Mouse (Mus musculus) CH12.LX (cell line): Measurements from ENCODE around the gene Lef1. TPM values are rescaled to one million over a fixed set of nuclear protein-coding genes. Genes with fewer than 3 reads are reported as not detected.
A peak's percentile ranks its signal among the peaks of the same experiment; 100 is the strongest.

Experiments
- DNase-seq: peaks from one replicate; pipeline ENCODE4 v3.0.0-alpha.2; 2013; ENCODE audit errors: extremely low read depth
- H3K27ac ChIP-seq: 2 replicates; pipeline ENCODE4 v1.5.1; 2012; ENCODE audit warnings: low read depth, mild to moderate bottlenecking, control low read depth, moderate library complexity; ENCODE audit not compliant: insufficient read depth
- H3K27me3 ChIP-seq: replicated peaks from 2 replicates; pipeline ENCODE3; 2012; ENCODE audit warnings: inconsistent platforms
- H3K36me3 ChIP-seq, 2 experiments: replicated peaks in 1 of 2; 2 replicates each; pipeline versions ENCODE3 to v1.6.1; 2012; ENCODE audit warnings: inconsistent platforms in 1 of 2, low read length in 1 of 2, mild to moderate bottlenecking in 1 of 2, mixed read lengths in 1 of 2, moderate library complexity in 1 of 2; ENCODE audit not compliant: control insufficient read depth in 1 of 2, insufficient read depth in 1 of 2
- H3K4me1 ChIP-seq, 2 experiments: 2 replicates each; pipeline ENCODE4 v1.6.1; 2012; ENCODE audit warnings: inconsistent platforms in 1 of 2, moderate library complexity in 1 of 2; ENCODE audit not compliant: insufficient read depth in 2 of 2, control insufficient read depth in 1 of 2
- H3K4me2 ChIP-seq: 2 replicates; pipeline ENCODE4 v1.6.1; 2012; ENCODE audit warnings: low read depth, mild to moderate bottlenecking, control low read depth; ENCODE audit not compliant: poor library complexity, insufficient read depth, severe bottlenecking
- H3K4me3 ChIP-seq, 3 experiments: fragments of 150-350 bp in 1 of 3; sonication (generic) in 1 of 3; replicated peaks in 1 of 3; 2 replicates each; pipeline versions ENCODE3 to v1.5.1; 2011 to 2012; ENCODE audit warnings: low read depth in 2 of 3, low read length in 2 of 3, mild to moderate bottlenecking in 2 of 3, moderate library complexity in 2 of 3, control low read depth in 1 of 3, improper control_type of control experiment in 1 of 3, inconsistent platforms in 1 of 3, mixed read lengths in 1 of 3; ENCODE audit not compliant: poor library complexity in 1 of 3
- H3K79me2 ChIP-seq: replicated peaks from 2 replicates; pipeline ENCODE4 v1.6.1; 2012; ENCODE audit warnings: mild to moderate bottlenecking, moderate library complexity; ENCODE audit not compliant: control insufficient read depth, poor library complexity, insufficient read depth, severe bottlenecking; ENCODE audit errors: extremely low read depth
- H3K9ac ChIP-seq: 2 replicates; pipeline ENCODE4 v1.6.1; 2012; ENCODE audit warnings: low read depth, mild to moderate bottlenecking, control low read depth, moderate library complexity; ENCODE audit not compliant: insufficient read depth
- H3K9me3 ChIP-seq: replicated peaks from 2 replicates; pipeline ENCODE3; 2012; ENCODE audit warnings: low read length, inconsistent platforms, mixed read lengths
- BHLHE40 ChIP-seq: IDR thresholded peaks from 2 replicates; pipeline ENCODE4 v1.6.1; 2011; ENCODE audit warnings: mild to moderate bottlenecking, low read depth, low read length, improper control_type of control experiment
- CHD1 ChIP-seq: IDR thresholded peaks from 2 replicates; pipeline ENCODE4 v1.6.1; 2012; ENCODE audit warnings: low read depth, low read length, improper control_type of control experiment, inconsistent platforms
- CHD2 ChIP-seq: IDR thresholded peaks from 2 replicates; pipeline ENCODE4 v1.6.1; 2011; ENCODE audit warnings: low read length, improper control_type of control experiment
- CTCF ChIP-seq, 2 experiments: IDR thresholded peaks in 1 of 2; conservative IDR thresholded peaks in 1 of 2; 2 replicates each; pipeline ENCODE4 v1.5.1; 2011 to 2012; ENCODE audit warnings: low read depth in 2 of 2, low read length in 2 of 2, improper control_type of control experiment in 1 of 2, inconsistent platforms in 1 of 2, mild to moderate bottlenecking in 1 of 2, moderate library complexity in 1 of 2
- E2F4 ChIP-seq: IDR thresholded peaks from 2 replicates; pipeline ENCODE4 v1.6.1; 2011; ENCODE audit warnings: low read depth, low read length, improper control_type of control experiment; ENCODE audit not compliant: insufficient replicate concordance
- EP300 ChIP-seq: IDR thresholded peaks from 2 replicates; pipeline ENCODE4 v1.6.1; 2011; ENCODE audit warnings: low read length, improper control_type of control experiment
- KAT2A ChIP-seq: IDR thresholded peaks from 2 replicates; pipeline ENCODE4 v1.6.1; 2012; ENCODE audit warnings: low read length, improper control_type of control experiment, inconsistent platforms; ENCODE audit not compliant: insufficient replicate concordance
- MAFK ChIP-seq: IDR thresholded peaks from 2 replicates; pipeline ENCODE4 v1.6.1; 2011; ENCODE audit warnings: low read length, improper control_type of control experiment; ENCODE audit not compliant: insufficient replicate concordance
- MAX ChIP-seq: IDR thresholded peaks from 2 replicates; pipeline ENCODE4 v1.6.1; 2011; ENCODE audit warnings: low read length, improper control_type of control experiment
- PAX5 ChIP-seq: IDR thresholded peaks from 2 replicates; pipeline ENCODE4 v1.6.1; 2012; ENCODE audit warnings: low read length, inconsistent platforms, mixed read lengths
- RAD21 ChIP-seq: IDR thresholded peaks from 2 replicates; pipeline ENCODE4 v1.6.1; 2011; ENCODE audit warnings: low read depth, mild to moderate bottlenecking, low read length, improper control_type of control experiment, moderate library complexity
- SIN3A ChIP-seq: IDR thresholded peaks from 2 replicates; pipeline ENCODE4 v1.6.1; 2012; ENCODE audit warnings: low read length, improper control_type of control experiment, inconsistent platforms
- SMC3 ChIP-seq: IDR thresholded peaks from 2 replicates; pipeline ENCODE4 v1.6.1; 2011; ENCODE audit warnings: low read depth, low read length, improper control_type of control experiment
- TBP ChIP-seq: conservative IDR thresholded peaks from 2 replicates; pipeline ENCODE4 v1.6.1; 2011; ENCODE audit warnings: low read depth, low read length, improper control_type of control experiment
- TCF12 ChIP-seq: IDR thresholded peaks from 2 replicates; pipeline ENCODE4 v1.6.1; 2014; ENCODE audit warnings: low read depth, mild to moderate bottlenecking, inconsistent platforms, low read length, improper control_type of control experiment
- UBTF ChIP-seq: IDR thresholded peaks from 2 replicates; pipeline ENCODE4 v1.6.1; 2012; ENCODE audit warnings: low read depth, mild to moderate bottlenecking, inconsistent platforms, low read length, improper control_type of control experiment, moderate library complexity
- USF1 ChIP-seq: IDR thresholded peaks from 2 replicates; pipeline ENCODE4 v1.6.1; 2014; ENCODE audit warnings: low read depth, mild to moderate bottlenecking, inconsistent platforms, low read length, improper control_type of control experiment
- ZKSCAN1 ChIP-seq: IDR thresholded peaks from 2 replicates; pipeline ENCODE4 v1.6.1; 2012; ENCODE audit warnings: low read depth, inconsistent platforms, low read length, improper control_type of control experiment, borderline replicate concordance
- dilution Hi-C: fragments of 300-500 bp; cut with MboI; formaldehyde crosslinking; loops from 2 replicates; pipeline ENCODE4 v1.14.3; 2020; ENCODE audit warnings: low sequenced_read_pairs; ENCODE audit not compliant: extremely low pct_unique_long_range_greater_than_20kb, extremely low pct_ligation_motif_present
- in situ Hi-C: fragments of 300-500 bp; cut with MboI; formaldehyde crosslinking; loops from 3 replicates; pipeline ENCODE4 v1.14.3; 2019; ENCODE audit warnings: low sequenced_read_pairs, low pct_ligation_motif_present, low pct_unique_long_range_greater_than_20kb, mixed read lengths
- polyA plus RNA-seq: library from polyadenylated mRNA; unstranded; fragments of >175 nt; gene quantifications from 2 replicates; pipeline ENCODE4 v1.2.1, GENCODE M21; 2012; ENCODE audit warnings: low read depth; ENCODE audit not compliant: insufficient read length
- total RNA-seq, 2 experiments: library from RNA; depleted of rRNA; stranded (reverse); fragments of 300-350 nt in 1 of 2; fragments of >200 nt in 1 of 2; gene quantifications; 2 replicates each; pipeline ENCODE4 v1.2.3; 2012 to 2014

Gene Lef1
- total and polyA plus RNA-seq, 3 experiments: 1.8 to 14.5 (median 4.4) TPM

DNA sequence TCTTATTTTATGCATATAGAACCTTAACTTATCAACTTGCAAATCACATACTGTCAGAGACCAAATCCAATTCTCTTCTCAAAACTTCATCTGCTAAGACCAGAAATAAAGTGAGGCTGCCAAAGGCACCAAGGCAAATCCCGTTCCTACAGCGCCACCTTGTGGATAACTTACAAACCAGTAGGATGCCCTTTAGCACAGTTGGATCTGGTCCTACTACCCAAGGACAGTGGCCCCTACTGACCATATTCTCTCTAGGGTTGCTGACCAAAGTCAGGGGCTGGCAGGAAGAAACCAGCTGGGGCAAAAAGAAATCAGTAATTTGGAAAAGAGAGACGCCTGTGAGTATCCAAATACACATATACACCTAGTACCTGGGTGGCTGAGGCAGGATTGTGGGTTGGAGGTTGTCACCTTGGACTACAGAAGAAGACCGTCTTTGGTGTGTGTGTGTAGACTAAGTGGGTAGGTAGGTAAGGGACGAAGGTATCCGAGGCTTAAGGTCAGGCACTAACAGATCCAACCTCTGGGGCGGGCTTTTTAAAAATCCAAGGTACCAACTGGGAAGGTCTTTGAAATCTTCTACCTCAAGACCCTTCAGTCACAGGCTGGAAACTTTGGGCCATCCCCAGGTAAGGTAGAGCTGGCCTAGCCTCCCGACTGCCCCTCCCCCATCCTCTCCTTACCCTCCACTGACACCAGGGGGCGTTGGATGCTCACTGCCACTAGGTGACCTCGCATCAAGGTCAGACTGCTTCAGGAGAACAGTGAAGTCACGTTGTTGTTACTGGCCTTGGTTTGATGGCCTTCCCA, 135.7 kb downstream of the Lef1 start:
- peak; percentile 75 for DNase-seq
- Histone ChIP-seq H3K27me3 (no peaks in the 10 kb centered on the region), H3K9ac (no peak overlapping the region), H3K4me1 (peaks cover 4 to 60% of the 10 kb centered on the region in 2 experiments; a peak in 2 of 4 replicates), H3K9me3 (no peaks in the 10 kb centered on the region), H3K4me3 (no peak overlapping the region), H3K27ac (no peak overlapping the region), H3K36me3 (peaks cover 6 to 62% of the 10 kb centered on the region in 2 experiments), H3K79me2 (no peaks in the 10 kb centered on the region), H3K4me2 (no peak overlapping the region)
- dilution Hi-C loops (no loop called here), in situ Hi-C loops (loop anchor here (10.0 kb wide), 1 partner anchor 511 kb away; the partner anchor contains the start of gene Rpl34)
- TF ChIP-seq BHLHE40 (peak; percentile 25; the same call in 1 of the 2 replicates), RAD21 (peak; percentile 85), CHD2 (peak; percentile 94), SMC3 (peak; percentile 64), KAT2A (no peak), CHD1 (no peak), CTCF (conservative IDR thresholded peaks at IDR 0.05 in 1 of 2, IDR thresholded peaks at IDR 0.05 in 1 of 2; ENCODE audit: low read depth in 2 of 2, low read length in 2 of 2) (peak; percentile 59 to 90), MAX (no peak), EP300 (no peak)

DNA sequence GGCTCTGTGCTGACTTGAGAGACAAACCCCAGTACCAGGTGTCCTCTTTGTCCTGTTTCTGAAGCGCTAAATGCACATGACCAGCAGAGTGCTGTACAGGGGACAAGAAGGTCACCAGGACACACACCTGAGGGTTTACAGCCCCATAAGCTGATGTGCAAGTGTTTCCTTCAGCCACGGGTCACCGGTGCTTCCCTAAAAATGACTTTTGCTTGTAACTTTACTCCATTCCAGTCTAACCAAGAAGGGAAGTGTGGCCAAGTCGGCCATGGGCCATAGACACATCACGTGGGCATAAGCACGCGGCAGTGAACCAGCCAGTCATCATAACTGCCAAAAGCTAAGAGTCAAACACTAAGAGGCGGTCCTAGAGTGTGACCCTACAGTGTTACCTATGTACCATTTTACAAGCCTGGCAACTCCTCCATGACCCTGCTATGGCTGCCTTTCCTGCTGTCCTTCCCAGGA, 136.3 kb downstream of the Lef1 start:
- Histone ChIP-seq H3K36me3 (peaks cover 3 to 64% of the 10 kb centered on the region in 2 experiments), H3K9me3 (no peaks in the 10 kb centered on the region), H3K4me1 (peaks cover 4 to 66% of the 10 kb centered on the region in 2 experiments; a peak in 2 of 4 replicates), H3K4me2 (no peak overlapping the region), H3K27me3 (no peaks in the 10 kb centered on the region), H3K4me3 (no peak overlapping the region), H3K27ac (no peak overlapping the region), H3K79me2 (no peaks in the 10 kb centered on the region), H3K9ac (no peak overlapping the region)
- dilution Hi-C loops: no loop called here
- in situ Hi-C loops: loop anchor here (10.0 kb wide), 1 partner anchor 512 kb away; the partner anchor contains the start of gene Rpl34
- DNase-seq: no peak
- TF ChIP-seq ZKSCAN1 (no peak), CTCF (conservative IDR thresholded peaks at IDR 0.05 in 1 of 2, IDR thresholded peaks at IDR 0.05 in 1 of 2; ENCODE audit: low read depth in 2 of 2, low read length in 2 of 2) (no peak), USF1 (no peak), MAFK (no peak), TBP (no peak), SIN3A (no peak), UBTF (no peak), PAX5 (no peak), E2F4 (no peak), CHD2 (no peak), TCF12 (no peak)
